Mouse (Mus musculus) lung, embryonic 14.5 days (tissue): Measurements from ENCODE around the gene Gadd45b. TPM values are rescaled to one million over a fixed set of nuclear protein-coding genes. Genes with fewer than 3 reads are reported as not detected.

Experiments
- ATAC-seq: fragments of 200-750 bp; cut with Nextera tagmentation; 2 replicates; pipeline ENCODE4 v1.8.0; 2017; ENCODE audit warnings: mild to moderate bottlenecking, moderate TSS enrichment, moderate library complexity; ENCODE audit not compliant: insufficient read depth
- DNase-seq: peaks from one replicate; pipeline ENCODE4 v3.0.0-alpha.2; 2015
- H3K27ac ChIP-seq: fragments of 300-500 bp; sonication (generic); 2 replicates; pipeline ENCODE4 v1.5.1; 2014; ENCODE audit warnings: low read depth, mild to moderate bottlenecking, moderate library complexity
- H3K27me3 ChIP-seq: fragments of 300-500 bp; sonication (generic); 2 replicates; pipeline ENCODE4 v1.6.1; 2014; ENCODE audit warnings: low read length, control low read depth; ENCODE audit not compliant: insufficient read depth
- H3K36me3 ChIP-seq: fragments of 300-500 bp; sonication (generic); 2 replicates; pipeline ENCODE4 v1.6.1; 2014; ENCODE audit warnings: control low read depth; ENCODE audit not compliant: insufficient read depth
- H3K4me1 ChIP-seq: fragments of 300-500 bp; sonication (generic); 2 replicates; pipeline ENCODE4 v1.6.1; 2014; ENCODE audit warnings: antibody characterized with exemption, control low read depth; ENCODE audit not compliant: insufficient read depth
- H3K4me2 ChIP-seq: fragments of 300-500 bp; sonication (generic); 2 replicates; pipeline ENCODE4 v1.6.1; 2014; ENCODE audit warnings: mild to moderate bottlenecking
- H3K4me3 ChIP-seq: fragments of 300-500 bp; sonication (generic); 2 replicates; pipeline ENCODE4 v1.5.1; 2014; ENCODE audit warnings: low read depth, low read length
- H3K9ac ChIP-seq: fragments of 300-500 bp; sonication (generic); 2 replicates; pipeline ENCODE4 v1.6.1; 2014
- H3K9me3 ChIP-seq: fragments of 300-500 bp; sonication (generic); 2 replicates; pipeline ENCODE4 v1.6.1; 2016; ENCODE audit warnings: low read depth, low read length, control low read depth
- CTCF ChIP-seq: IDR thresholded peaks from 2 replicates; pipeline ENCODE4 v1.5.1; 2016; ENCODE audit warnings: antibody characterized with exemption, low read depth
- WGBS: fragments of 180-500 bp; shearing (Covaris S2); extraction: QIAGEN DNeasy Blood & Tissue Kit; methylation state at CpG from one replicate; pipeline ENCODE4 v1.1.7; 2014; 5-methylcytosine and 5-hydroxymethylcytosine counted together
- polyA plus RNA-seq: library from polyadenylated mRNA; unstranded; fragments of >200 nt; fragmentation: Nextera tagmentation; extraction: Ambion mirVana; gene quantifications from 2 replicates; pipeline ENCODE4 v1.2.1, GENCODE M21; 2014

Gene Gadd45b
- polyA plus RNA-seq, 1 experiment from 2014 or later, result 18.3 TPM

- Histone ChIP-seq H3K27ac (no peak overlapping the region), H3K36me3 (no peaks in the 10 kb centered on the region), H3K9ac (no peak overlapping the region), H3K9me3 (no peaks in the 10 kb centered on the region), H3K27me3 (no peaks in the 10 kb centered on the region), H3K4me2 (no peak overlapping the region), H3K4me1 (peaks cover 35% of the 10 kb centered on the region), H3K4me3 (no peak overlapping the region)
- ATAC-seq (no peak), DNase-seq (no peak)
- no peak for TF ChIP-seq CTCF
- WGBS, result 51% methylated on average over 8 of the region's 8 CpGs
Measured at GRCm38 (mm10) chr10:80942919-80943318, 13.0 kb downstream of the Gadd45b start.

DNA sequence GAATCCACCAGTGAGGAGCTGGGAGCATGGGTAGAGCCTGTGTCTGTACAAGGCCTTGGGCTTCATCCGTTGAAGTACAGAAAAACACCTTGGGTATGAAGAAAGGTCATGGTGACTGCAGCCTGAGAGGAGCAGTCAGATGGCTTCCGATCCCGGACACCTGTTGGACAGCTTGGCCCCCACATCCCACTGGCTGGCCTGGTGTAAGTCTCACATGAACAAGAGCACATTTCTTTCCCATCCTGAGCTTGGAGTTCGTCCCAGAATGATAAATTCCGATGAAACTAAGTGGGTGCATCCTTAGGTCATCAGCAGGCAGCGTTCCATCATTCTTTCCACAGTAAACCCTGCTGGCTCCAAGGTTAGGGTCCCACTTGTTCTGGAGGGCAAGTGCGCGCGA, 13.8 kb downstream of the Gadd45b start:
- H3K4me2 ChIP-seq, result no peak overlapping the region
- no peak overlapping the region for H3K9ac ChIP-seq
- ATAC-seq, result no peak
- no peak for TF ChIP-seq CTCF
- no peak for DNase-seq
- no peaks in the 10 kb centered on the region for H3K36me3 ChIP-seq
- 44% methylated on average over 9 of the region's 9 CpGs for WGBS
- no peak overlapping the region for H3K4me3 ChIP-seq
- H3K27me3 ChIP-seq, result no peaks in the 10 kb centered on the region
- no peaks in the 10 kb centered on the region for H3K9me3 ChIP-seq
- H3K27ac ChIP-seq, result no peak overlapping the region
- peaks cover 37% of the 10 kb centered on the region for H3K4me1 ChIP-seq

DNA sequence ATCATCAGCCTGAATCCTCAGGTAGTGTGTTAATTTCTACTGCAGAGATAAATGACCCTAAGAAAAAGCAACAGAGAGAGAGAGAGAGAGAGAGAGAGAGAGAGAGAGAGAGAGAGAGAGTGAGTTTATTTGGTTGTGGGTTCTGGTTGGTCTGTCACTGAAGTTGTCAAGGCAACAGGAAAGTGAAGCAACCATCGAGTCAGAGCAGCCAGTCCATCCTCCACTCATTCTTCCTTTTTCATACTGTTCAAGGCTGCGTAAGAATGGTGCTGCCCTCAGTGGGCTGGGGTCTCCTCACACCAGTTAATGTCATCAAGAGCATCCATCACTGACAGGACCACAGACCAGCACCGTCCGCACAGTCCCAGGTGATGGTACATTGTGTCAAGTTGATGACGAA, 14.4 kb downstream of the Gadd45b start:
- Histone ChIP-seq H3K9ac (no peak overlapping the region), H3K27me3 (no peaks in the 10 kb centered on the region), H3K4me1 (peaks cover 32% of the 10 kb centered on the region), H3K36me3 (no peaks in the 10 kb centered on the region), H3K4me2 (no peak overlapping the region), H3K9me3 (no peaks in the 10 kb centered on the region), H3K27ac (no peak overlapping the region), H3K4me3 (no peak overlapping the region)
- WGBS, result 70% methylated on average over 5 of the region's 5 CpGs
- DNase-seq (no peak), ATAC-seq (no peak)
- TF ChIP-seq CTCF, result no peak

- H3K27ac ChIP-seq, result no peak overlapping the region
- ATAC-seq (no peak), DNase-seq (no peak)
- H3K9ac ChIP-seq, result peak overlapping the region; percentile 16; the same call in 1 of the 2 replicates
- WGBS, result 58% methylated on average over 14 of the region's 14 CpGs
- peak; percentile 64 for TF ChIP-seq CTCF
- no peaks in the 10 kb centered on the region for H3K9me3 ChIP-seq
- no peak overlapping the region for H3K4me2 ChIP-seq
- H3K4me3 ChIP-seq, result no peak overlapping the region
- H3K27me3 ChIP-seq, result no peaks in the 10 kb centered on the region
- peaks cover 15% of the 10 kb centered on the region; the same call in 1 of the 2 replicates for H3K4me1 ChIP-seq
- no peaks in the 10 kb centered on the region for H3K36me3 ChIP-seq
Measured at GRCm38 (mm10) chr10:80946684-80947437, 17.0 kb downstream of the Gadd45b start.

DNA sequence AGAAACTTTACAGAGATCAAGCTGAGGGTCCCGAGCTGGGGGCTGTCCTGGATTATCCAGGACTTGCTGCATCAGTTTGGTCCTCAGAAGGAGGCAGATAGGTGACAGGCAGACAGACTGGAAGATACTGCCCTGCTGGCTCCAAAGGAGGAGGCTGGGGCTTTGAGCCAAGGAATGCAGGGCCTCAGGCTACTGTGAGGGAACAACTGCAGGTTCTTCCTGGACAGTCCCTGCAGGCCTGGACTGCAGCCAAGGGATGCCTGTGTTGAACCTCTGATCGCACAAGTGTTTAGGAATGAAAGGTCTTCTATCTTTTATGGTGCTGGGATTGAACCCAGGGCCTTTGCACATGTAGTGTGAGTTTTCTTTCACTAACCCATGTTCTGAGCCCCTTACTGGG, 17.9 kb downstream of the Gadd45b start:
- Histone ChIP-seq H3K4me1 (peaks cover 15% of the 10 kb centered on the region; the same call in 1 of the 2 replicates), H3K27me3 (no peaks in the 10 kb centered on the region), H3K36me3 (no peaks in the 10 kb centered on the region), H3K27ac (peak overlapping the region; percentile 50; the same call in 1 of the 2 replicates), H3K4me3 (no peak overlapping the region), H3K9me3 (no peaks in the 10 kb centered on the region), H3K4me2 (no peak overlapping the region), H3K9ac (peak overlapping the region; percentile 16; the same call in 1 of the 2 replicates)
- WGBS, result 10% methylated on average over 2 of the region's 2 CpGs
- no peak for TF ChIP-seq CTCF
- DNase-seq (peak; percentile 81), ATAC-seq (peak; percentile 39; the same call in 1 of the 2 replicates)

DNA sequence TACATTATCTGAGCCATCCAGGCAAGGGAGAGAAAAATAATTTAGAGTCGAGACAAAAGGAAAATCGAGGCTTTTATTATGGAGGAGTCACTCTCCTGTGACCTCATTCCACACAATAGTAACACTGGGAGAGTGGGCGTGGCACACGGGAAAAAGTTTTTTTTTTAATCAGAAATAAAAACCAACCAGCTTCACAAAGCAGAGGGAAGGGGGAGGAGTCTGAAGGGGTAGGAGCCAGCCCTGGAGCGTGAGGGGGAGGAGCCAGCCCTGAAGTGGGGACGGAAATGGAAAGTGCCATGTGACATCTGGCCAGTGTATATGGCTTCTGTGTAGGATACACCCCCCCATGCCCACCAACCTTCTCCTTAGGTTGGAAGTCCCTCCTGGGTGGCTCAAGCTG, 18.7 kb downstream of the Gadd45b start:
- peak; percentile 74 for DNase-seq

GRCm38 (mm10) chr10:80949081-80949480, 19.2 kb downstream of the Gadd45b start:
- 69% methylated on average over 3 of the region's 3 CpGs for WGBS

More for the DNA sequence above, 18.7 kb downstream of the Gadd45b start:
- 30% methylated on average over 6 of the region's 6 CpGs for WGBS
- Histone ChIP-seq H3K4me3 (no peak overlapping the region), H3K4me1 (peaks cover 15% of the 10 kb centered on the region; the same call in 1 of the 2 replicates), H3K9ac (no peak overlapping the region), H3K9me3 (no peaks in the 10 kb centered on the region), H3K36me3 (no peaks in the 10 kb centered on the region), H3K4me2 (no peak overlapping the region), H3K27me3 (no peaks in the 10 kb centered on the region), H3K27ac (peak overlapping the region; percentile 30; the same call in 1 of the 2 replicates)
- 0 out of 2 replicates have a peak, but pooled peaks have one; percentile 40 for ATAC-seq
- no peak for TF ChIP-seq CTCF

More at GRCm38 (mm10) chr10:80949081-80949480, 19.2 kb downstream of the Gadd45b start:
- no peaks in the 10 kb centered on the region for H3K36me3 ChIP-seq
- H3K27ac ChIP-seq, result no peak overlapping the region
- TF ChIP-seq CTCF, result no peak
- H3K9ac ChIP-seq, result no peak overlapping the region
- H3K9me3 ChIP-seq, result no peaks in the 10 kb centered on the region
- no peak overlapping the region for H3K4me2 ChIP-seq
- H3K27me3 ChIP-seq, result no peaks in the 10 kb centered on the region
- no peak overlapping the region for H3K4me3 ChIP-seq
- no peak for DNase-seq
- peaks cover 15% of the 10 kb centered on the region; the same call in 1 of the 2 replicates for H3K4me1 ChIP-seq
- ATAC-seq, result no peak
